Mouse (Mus musculus) gastrocnemius, postnatal 25 days (tissue): ENCODE measurements at regions not wholly inside any gene's neighbourhood (a gene's known extent, or its start where the extent isn't known, plus 50 kb on each side); places are given as distances from the start of the nearest gene placed in this dataset.
A peak's percentile ranks its signal among the peaks of the same experiment; 100 is the strongest.

Experiments used
- DNase-seq: peaks from one replicate; pipeline ENCODE4 v3.0.0; 2022

DNA sequence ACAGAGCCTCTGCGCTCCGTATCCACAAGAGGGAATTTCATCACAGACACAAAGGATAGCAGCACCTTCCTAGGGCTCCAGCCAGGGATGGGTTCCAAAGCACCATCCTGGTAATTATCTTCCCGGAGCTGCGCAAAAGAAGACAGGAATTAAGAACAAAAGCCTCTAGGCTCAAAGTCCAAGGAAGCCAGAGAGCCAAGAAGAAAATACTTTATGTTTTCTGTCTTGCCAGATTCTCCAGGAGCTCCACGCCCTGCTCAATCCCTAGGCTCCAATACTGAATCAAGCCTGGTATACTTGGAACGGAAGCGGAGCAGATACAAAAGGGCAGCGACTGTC lies 54.4 kb downstream of the Irf2bpl start:
- no peak for DNase-seq

DNA sequence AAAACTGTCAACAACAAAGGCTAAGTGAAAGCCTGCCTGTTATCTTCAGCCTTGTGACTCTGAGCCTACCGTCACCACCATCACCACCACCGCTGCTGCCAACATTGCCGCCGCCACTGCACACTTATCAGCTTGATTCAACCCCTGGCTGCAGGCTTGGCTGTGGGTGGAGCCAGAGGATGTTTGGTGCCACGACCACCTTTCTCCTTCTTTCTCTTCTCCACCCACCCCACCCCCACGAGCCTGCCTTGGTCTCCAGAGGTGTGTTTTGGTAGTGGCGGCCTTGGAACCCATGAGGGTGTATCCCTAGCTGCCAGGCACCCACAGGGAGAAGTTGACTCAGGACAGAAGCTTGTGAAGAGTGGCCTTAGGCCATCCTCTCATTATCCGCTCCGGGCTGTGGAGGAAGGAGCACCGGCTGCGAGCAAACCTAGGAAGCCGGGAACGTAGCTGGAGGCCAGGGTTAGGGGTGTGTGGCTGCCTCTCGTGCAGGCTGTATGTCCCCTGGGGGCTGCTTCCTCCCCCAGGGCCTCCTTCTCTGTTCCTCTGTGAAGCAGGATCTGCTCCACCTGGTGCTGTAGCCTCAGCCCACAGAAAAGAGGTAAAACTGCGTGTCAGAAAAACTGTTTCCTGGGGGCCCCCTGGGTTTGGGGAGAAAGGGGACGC lies 54.9 kb downstream of the Irf2bpl start:
- DNase-seq: no peak

DNA sequence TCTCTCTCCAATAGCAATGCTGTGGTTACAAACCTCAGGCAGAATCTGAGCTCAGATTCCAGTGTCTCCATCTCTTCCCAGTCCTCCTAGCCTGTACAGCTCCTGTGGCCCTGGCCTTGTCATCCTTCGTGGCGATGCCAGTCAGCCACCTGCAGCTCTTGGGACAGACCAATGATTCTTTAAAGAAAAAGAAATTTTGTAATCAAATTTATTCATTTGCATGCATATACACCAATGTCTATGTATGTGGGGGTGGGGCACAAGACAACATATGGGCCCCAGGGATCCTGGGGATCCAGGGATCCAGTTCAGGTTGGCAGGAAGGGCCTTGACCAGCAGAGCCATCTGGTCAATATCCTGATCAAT lies 57.4 kb downstream of the Irf2bpl start:
- no peak for DNase-seq

DNA sequence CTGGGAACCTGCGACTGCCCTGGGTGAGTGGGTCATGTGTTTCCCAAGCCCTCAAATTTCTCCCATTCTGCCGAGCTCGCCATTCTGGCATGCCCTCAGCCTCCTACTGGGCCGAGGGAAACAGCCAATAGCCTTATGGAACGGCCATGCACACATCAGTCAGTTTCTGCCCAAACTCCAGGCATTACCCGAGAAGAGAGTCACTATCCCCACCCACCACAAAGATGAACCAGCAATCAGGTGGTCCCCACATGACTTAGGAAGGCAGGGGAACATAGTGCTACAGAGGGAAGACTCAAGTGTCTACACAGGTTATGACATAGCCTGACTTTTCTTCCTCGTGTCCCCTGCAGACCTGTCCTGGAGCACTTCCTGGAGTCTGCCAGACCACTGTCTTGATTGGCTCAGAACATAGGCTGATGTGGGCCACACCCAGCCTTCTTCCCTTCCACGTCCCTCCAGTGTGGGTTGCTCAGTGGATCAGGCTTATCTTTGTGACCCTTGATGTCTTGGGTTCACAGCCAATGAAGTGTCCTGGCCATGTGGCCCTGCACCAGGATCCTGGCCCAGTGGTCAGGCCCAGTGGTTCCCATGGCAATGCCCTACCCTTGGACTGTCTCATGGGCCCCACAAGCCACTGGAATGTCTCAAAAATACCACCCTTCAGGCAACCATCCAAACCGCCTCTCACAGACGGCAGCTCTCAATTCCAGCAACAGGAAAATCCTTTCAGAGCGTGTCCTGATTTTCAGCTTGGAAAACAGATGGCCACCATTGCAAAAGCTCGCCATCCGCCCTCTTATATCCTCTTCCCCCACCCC lies 58.0 kb downstream of the Irf2bpl start:
- peak; percentile 39 for DNase-seq

DNA sequence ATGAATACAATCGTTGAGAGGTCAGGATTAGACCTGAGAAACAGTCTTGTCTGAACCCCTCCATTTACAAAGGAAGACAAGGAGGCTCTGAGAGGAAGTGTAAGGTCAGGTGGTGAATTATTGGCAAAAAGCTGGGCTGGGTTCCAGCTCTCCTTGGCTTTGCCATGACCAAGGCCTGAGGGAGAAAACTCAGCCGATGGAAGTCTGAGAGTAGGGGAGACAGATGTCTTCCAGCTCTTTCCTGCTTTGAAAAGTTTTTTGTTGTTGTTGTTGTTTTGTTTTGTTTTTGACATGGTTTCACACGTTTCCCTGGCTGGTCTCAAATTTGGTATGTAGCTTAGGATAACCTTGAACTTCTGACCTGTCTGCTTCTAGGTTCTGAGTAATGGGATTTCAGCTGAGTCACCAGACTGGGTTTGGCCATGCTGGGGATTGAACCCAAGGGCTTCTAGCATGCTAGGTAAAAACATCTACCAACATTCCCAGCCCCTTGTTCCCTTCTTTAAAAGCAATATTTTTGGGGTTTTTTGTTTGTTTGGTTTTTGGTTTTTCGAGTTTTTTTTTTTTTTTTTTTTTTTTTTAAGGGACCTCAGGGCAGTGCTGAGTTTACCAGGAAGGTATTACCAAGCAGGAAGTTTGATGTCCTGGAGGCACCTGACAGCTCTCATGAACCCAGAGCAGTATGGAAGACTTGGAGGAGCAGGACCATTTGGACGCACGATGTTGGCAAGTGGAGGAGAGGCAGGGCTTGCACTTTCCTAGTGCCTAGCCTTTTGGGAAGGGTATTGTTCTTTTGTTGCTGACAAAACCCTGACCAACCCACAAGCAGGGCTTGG lies 58.8 kb downstream of the Irf2bpl start:
- DNase-seq: no peak

DNA sequence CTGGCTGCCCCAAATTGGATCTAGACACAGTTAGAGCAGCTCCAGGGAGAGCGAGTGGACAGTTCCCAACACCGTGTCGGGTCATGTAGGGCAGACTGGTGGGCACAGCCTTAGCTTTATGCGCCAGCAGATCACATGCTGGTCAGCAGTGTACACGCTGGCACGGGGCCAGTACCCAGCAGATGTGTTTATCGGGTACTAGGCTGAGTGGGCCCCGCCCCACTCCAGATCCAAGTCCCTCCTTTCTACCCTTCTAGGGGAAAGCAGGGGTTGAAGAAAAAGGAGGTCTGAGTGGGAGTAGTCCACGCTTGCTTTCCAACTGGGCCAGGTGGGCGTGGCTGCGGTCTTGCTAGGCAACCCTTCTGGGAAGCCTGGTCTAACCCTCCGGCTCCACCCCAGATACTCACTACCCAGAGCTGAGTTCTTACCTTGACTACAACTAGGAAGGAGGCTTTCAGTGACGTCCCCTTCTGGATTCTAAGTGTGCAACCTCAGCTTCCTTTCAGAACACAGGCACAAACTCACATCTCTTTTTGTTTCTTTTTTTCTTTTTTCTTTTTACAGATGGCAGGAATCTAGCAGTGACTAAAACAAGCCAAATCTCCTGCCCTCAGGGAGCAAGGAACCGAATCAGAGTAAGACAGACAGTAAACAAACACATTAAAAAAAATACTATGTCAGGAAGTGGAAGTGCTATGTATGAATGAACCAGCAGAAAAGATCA lies 59.6 kb downstream of the Irf2bpl start:
- peak; percentile 80 for DNase-seq

DNA sequence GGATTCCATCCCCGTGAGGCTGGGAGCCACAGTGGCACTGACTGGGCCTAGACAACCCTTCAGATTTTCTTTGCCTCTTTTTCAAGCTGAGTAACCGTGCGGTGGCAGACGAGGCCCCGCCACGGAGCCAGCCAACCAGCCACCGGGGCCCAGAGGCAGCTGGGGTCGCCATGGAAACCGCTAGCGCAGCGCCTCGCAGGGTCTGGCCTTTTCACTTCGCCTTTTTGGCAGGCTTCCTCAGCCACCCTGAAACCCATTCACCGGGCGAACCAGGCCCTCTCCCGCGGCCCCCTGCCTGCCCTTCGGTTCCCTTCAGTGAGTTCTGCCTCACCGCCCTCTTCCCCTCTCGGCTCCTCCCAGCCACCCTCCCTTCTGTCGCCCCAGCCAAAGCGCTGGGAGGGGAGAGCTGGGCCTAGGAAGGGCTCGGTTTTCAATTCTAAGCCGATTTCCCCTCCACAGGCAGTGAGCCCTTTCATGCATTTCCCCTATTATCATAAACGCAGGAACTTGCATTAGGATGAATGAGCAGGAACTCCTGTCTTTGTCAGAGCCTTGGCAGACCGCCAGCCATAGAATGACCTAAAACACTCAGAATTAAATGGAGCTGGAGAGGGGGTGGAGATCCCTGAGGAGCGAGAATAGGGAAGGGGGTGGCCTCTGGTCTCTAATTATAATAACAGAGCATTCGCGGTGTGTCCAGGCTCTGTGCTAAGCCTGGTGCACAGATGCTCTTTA lies 60.6 kb downstream of the Irf2bpl start:
- peak; percentile 90 for DNase-seq

DNA sequence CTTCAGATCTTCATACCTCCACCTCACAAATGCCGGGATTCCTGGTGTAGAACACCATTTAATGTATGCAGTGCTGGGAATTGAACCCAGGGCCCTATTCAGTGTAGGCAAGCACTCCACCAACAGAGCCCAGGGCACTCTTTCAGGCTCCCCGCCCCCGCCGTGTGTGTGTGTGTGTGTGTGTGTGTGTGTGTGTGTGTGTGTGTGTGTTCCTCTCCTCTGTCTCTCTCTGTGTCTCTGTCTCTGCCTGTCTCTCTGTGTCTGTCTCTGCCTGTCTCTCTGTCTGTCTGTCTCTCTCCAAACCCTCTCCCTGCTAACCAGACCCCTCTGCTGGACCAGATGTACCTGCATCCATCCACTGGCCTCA lies 61.1 kb downstream of the Irf2bpl start:
- DNase-seq: no peak

DNA sequence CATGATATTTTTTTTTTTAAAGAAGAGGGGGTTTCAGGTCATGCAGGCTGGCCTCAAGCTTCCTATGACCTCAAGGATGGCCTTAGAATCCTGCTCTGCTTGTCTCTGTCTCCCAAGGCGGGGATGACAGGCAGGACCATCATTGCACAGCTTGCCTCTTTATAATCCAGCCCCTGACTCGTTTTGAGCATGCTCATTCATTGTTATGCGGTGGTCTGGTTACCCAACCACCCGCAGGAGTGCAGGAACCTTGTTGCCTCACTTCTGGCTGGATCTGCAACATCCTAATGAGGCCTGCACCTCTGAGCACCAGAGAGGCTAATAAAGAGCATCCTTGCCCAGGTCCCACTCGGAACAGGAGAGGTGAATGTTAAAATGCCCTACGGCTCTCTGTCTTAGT lies 63.4 kb downstream of the Irf2bpl start:
- DNase-seq: no peak

DNA sequence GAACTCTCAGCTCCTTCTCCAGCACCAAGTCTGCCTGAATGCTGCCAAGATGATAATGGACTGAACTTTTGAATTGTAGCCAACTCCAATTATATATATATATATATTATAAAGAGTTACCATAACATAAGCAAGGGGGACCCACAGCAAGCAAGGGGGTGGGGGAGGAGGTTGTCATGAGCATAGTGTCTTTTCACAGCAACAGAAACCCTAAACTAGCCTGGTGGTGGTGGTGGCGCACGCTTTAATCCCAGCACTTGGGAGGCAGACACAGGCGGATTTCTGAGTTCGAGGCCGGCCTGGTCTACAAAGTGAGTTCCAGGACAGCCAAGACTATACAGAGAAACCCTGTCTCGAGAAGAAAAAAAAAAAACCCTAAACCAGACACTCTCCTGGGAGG lies 65.0 kb downstream of the Irf2bpl start:
- no peak for DNase-seq

DNA sequence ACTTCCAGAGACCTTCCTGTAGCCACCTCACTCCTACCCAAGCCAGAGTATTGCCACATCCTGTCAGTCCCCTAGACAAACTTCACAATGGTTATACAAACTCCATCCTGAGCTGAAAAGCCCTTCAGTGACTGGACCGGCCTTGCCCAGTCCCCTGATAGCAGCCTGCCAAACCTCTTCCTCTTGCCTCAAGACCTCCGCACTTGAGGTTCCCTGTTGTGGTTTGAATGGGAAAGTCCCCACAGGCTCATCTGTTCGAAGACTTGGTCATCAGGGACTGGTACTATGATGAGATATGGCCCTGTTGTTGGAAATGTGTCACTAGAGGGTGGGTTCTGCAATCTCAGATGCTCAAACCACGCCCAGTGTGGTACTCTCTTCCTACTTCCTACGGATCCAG lies 65.4 kb downstream of the Irf2bpl start:
- no peak for DNase-seq

DNA sequence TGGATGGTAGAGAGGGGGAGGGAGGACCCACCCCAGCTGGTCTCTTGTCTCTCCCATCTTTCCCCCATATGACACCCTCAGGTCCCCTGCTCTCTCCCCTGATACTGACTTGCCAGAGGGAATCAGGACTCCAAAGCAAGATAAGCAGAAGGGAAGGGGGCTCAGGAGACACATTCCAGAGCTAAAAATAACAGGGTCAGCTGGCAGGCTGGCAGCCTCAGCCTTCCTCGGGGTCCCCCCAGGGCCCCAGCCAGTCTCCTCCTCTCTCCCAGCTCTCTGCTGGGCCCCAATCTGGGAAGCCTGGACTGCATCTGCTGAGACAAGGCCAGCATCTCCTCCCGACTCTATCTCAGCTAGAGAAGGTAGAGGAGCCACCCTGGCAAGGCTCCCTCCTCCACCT lies 66.4 kb downstream of the Irf2bpl start:
- DNase-seq: no peak

DNA sequence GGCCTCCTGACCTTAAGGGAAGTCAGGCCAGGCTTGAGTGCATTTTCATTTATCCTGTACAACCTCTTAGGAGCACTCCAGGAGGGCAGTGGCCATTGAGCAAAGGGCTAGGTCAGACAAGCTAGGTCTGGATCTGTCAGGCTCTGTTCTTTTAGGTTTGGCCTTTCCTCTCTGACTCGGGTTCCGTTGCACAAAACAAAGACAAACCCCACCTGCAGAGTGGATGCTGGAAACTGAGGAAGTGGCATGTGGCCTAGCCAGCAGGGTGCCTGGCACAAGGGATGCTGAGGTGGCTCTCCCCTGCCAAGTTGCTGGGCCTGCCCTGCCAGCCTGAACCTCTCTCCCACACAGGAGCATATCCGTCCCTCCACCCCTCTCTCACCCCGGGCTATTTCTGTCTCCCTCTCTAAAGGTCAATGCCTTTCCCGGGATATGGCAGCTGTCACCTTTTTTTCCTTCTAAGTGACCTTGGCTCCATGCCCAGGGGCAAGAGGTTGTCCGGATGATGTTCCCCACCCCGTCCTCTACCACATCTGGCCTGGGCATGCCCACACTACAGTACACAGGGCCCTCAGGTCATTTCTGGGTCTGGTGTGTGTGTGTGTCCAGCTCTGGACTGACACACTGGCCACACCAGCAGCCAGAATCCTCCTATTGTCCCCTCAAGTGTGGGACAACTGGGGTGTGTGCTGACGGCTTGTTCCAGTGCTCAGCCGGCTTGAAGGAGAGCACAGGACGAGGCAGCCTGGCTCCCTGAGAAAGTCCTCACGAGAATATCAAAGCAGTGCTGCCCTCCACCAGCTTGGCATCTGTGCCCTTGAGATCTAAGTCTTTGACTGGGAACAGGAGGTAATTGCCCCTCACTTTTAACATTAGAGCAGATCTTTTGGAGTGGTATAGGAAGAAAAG lies 67.6 kb downstream of the Irf2bpl start:
- DNase-seq: peak; percentile 82

DNA sequence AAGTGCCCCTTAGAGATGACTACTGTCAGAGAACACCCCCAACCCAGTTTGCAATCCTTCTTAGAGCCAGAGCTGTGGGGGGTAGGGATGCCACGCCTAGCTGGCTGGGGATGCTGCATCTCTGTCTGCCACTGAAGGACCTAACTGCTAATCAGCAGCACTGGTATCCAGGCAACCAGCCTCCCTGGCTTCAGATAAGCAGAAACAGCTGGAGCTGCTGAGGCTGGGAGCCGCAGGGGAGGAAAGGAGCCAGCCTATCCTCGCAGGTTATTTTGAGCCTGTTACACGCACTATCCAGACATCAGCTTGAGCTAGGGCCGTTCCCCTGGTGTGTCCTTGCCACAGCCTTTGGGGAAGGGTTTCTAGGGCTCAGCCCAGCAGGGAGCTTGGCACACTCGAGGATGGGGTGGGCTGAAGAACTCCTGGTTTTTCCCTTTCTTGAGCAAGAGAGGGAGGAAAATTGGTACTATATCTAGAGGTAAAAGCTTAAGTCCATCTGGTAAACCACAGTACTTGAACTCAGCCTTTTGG lies 68.4 kb downstream of the Irf2bpl start:
- peak; percentile 82 for DNase-seq

DNA sequence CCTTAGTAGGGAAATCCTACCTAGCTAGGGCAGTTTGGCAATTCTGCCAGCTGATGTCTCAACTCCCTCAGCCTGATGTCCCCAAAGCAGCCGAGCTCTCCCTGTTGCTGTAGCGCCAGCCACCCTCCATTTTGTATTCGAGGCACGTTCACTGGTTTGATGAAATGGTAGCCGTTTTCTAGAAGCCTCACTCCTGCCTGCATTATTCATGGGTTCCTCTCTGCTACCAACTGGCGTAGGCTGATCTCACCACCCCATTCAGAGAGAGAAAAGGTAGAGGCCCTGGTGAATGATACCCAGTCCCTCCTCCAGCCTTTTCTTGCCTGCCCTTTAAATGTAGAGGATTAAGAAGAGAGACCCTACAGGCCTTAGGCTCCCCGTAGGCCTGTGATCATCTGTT lies 69.9 kb downstream of the Irf2bpl start:
- no peak for DNase-seq
